Mouse (Mus musculus) erythroblast, adult 5-6 weeks (primary cell): ENCODE results near the gene Ubxn6. TPM values are rescaled to one million over a fixed set of nuclear protein-coding genes. Genes with fewer than 3 reads are reported as not detected.

Experiments used
- total RNA-seq, 2 experiments: library from RNA; stranded (forward) in 1 of 2; stranded (reverse) in 1 of 2; fragments of 150-400 nt in 1 of 2; fragments of 200-764, 138-1000 nt in 1 of 2; gene quantifications; 2 replicates each; pipeline versions ENCODE4 v1.2.3 to v1.2.4; 2015 to 2017; ENCODE audit warnings: low replicate concordance in 2 of 2

Ubxn6 gene
- total RNA-seq, 2 experiments from 2014 or later = 3.1 to 15.2 TPM

Other genes starting within 250 kb of the Ubxn6 start
- gene Zfp119a, start 196.1 kb downstream of the Ubxn6 start, total RNA-seq (2015; ENCODE audit: low replicate concordance) = 4.6 TPM in 1 of 2 replicates, not detected in the other
- gene Zfp119a, start 196.1 kb downstream of the Ubxn6 start, total RNA-seq (2017; ENCODE audit: low replicate concordance) = 1.1 TPM in 1 of 2 replicates, not detected in the other
- 7.5 and 15.9 TPM in 2 replicates for gene Zfp959, start 182.9 kb downstream of the Ubxn6 start, total RNA-seq (2015; ENCODE audit: low replicate concordance)
- gene Zfp959, start 182.9 kb downstream of the Ubxn6 start, total RNA-seq (2017; ENCODE audit: low replicate concordance) = 1.4 and 6.3 TPM in 2 replicates
- 2.9 TPM in 1 of 2 replicates, not detected in the other for gene Zfp119b, start 125.5 kb downstream of the Ubxn6 start, total RNA-seq (2015; ENCODE audit: low replicate concordance)
- 2.6 and 5.0 TPM in 2 replicates for gene Zfp119b, start 125.5 kb downstream of the Ubxn6 start, total RNA-seq (2017; ENCODE audit: low replicate concordance)
- 6.1 and 9.4 TPM in 2 replicates for gene Ebi3, start 122.4 kb downstream of the Ubxn6 start, total RNA-seq (2015; ENCODE audit: low replicate concordance)
- 4.9 and 5.4 TPM in 2 replicates for gene Ebi3, start 122.4 kb downstream of the Ubxn6 start, total RNA-seq (2017; ENCODE audit: low replicate concordance)
- 1.0 and 14.0 TPM in 2 replicates for gene Yju2, start 115.9 kb downstream of the Ubxn6 start, total RNA-seq (2015; ENCODE audit: low replicate concordance)
- 5.7 and 10.5 TPM in 2 replicates for gene Yju2, start 115.9 kb downstream of the Ubxn6 start, total RNA-seq (2017; ENCODE audit: low replicate concordance)
- not detected in 2 replicates for gene Shd, start 104.6 kb downstream of the Ubxn6 start, total RNA-seq (2015; ENCODE audit: low replicate concordance)
- gene Shd, start 104.6 kb downstream of the Ubxn6 start, total RNA-seq (2017; ENCODE audit: low replicate concordance) = not detected in 2 replicates
- gene Fsd1, start 88.5 kb downstream of the Ubxn6 start, total RNA-seq (2015; ENCODE audit: low replicate concordance) = not detected in 2 replicates
- gene Fsd1, start 88.5 kb downstream of the Ubxn6 start, total RNA-seq (2017; ENCODE audit: low replicate concordance) = not detected in 2 replicates
- gene Stap2, start 69.4 kb downstream of the Ubxn6 start, total RNA-seq (2015; ENCODE audit: low replicate concordance) = not detected in 2 replicates
- gene Stap2, start 69.4 kb downstream of the Ubxn6 start, total RNA-seq (2017; ENCODE audit: low replicate concordance) = 1.3 TPM in 1 of 2 replicates, not detected in the other
- gene Mpnd, start 69.3 kb downstream of the Ubxn6 start, total RNA-seq (2015; ENCODE audit: low replicate concordance) = 3.3 and 5.4 TPM in 2 replicates
- 6.1 and 7.8 TPM in 2 replicates for gene Mpnd, start 69.3 kb downstream of the Ubxn6 start, total RNA-seq (2017; ENCODE audit: low replicate concordance)
- 7.5 and 10.9 TPM in 2 replicates for gene Sh3gl1, start 38.4 kb downstream of the Ubxn6 start, total RNA-seq (2015; ENCODE audit: low replicate concordance)
- gene Sh3gl1, start 38.4 kb downstream of the Ubxn6 start, total RNA-seq (2017; ENCODE audit: low replicate concordance) = 10.0 and 11.4 TPM in 2 replicates
- 6.1 and 16.3 TPM in 2 replicates for gene Chaf1a, start 34.6 kb downstream of the Ubxn6 start, total RNA-seq (2015; ENCODE audit: low replicate concordance)
- 18.5 and 25.2 TPM in 2 replicates for gene Chaf1a, start 34.6 kb downstream of the Ubxn6 start, total RNA-seq (2017; ENCODE audit: low replicate concordance)
- 20.0 and 61.4 TPM in 2 replicates for gene Hdgfl2, start 4.6 kb upstream of the Ubxn6 start, total RNA-seq (2015; ENCODE audit: low replicate concordance)
- gene Hdgfl2, start 4.6 kb upstream of the Ubxn6 start, total RNA-seq (2017; ENCODE audit: low replicate concordance) = 46.6 and 75.3 TPM in 2 replicates
- not detected in 2 replicates for gene Plin4, start 34.8 kb upstream of the Ubxn6 start, total RNA-seq (2015; ENCODE audit: low replicate concordance)
- not detected in 2 replicates for gene Plin4, start 34.8 kb upstream of the Ubxn6 start, total RNA-seq (2017; ENCODE audit: low replicate concordance)
- 0.58 TPM in 1 of 2 replicates, not detected in the other for gene Plin5, start 42.6 kb upstream of the Ubxn6 start, total RNA-seq (2015; ENCODE audit: low replicate concordance)
- 0.60 and 0.98 TPM in 2 replicates for gene Plin5, start 42.6 kb upstream of the Ubxn6 start, total RNA-seq (2017; ENCODE audit: low replicate concordance)
- 6.7 and 9.4 TPM in 2 replicates for gene Lrg1, start 47.0 kb upstream of the Ubxn6 start, total RNA-seq (2015; ENCODE audit: low replicate concordance)
- gene Lrg1, start 47.0 kb upstream of the Ubxn6 start, total RNA-seq (2017; ENCODE audit: low replicate concordance) = 4.5 and 11.8 TPM in 2 replicates
- 0.19 TPM in 1 of 2 replicates, not detected in the other for gene Sema6b, start 65.3 kb upstream of the Ubxn6 start, total RNA-seq (2015; ENCODE audit: low replicate concordance)
- 0.56 and 1.4 TPM in 2 replicates for gene Sema6b, start 65.3 kb upstream of the Ubxn6 start, total RNA-seq (2017; ENCODE audit: low replicate concordance)
- 0.38 and 0.84 TPM in 2 replicates for gene Tnfaip8l1, start 87.4 kb upstream of the Ubxn6 start, total RNA-seq (2015; ENCODE audit: low replicate concordance)
- gene Tnfaip8l1, start 87.4 kb upstream of the Ubxn6 start, total RNA-seq (2017; ENCODE audit: low replicate concordance) = 0.28 TPM in 1 of 2 replicates, not detected in the other
- gene Mydgf, start 108.9 kb upstream of the Ubxn6 start, total RNA-seq (2015; ENCODE audit: low replicate concordance) = 7.9 and 20.5 TPM in 2 replicates
- gene Mydgf, start 108.9 kb upstream of the Ubxn6 start, total RNA-seq (2017; ENCODE audit: low replicate concordance) = 12.0 and 14.9 TPM in 2 replicates
- gene Dpp9, start 143.9 kb upstream of the Ubxn6 start, total RNA-seq (2015; ENCODE audit: low replicate concordance) = 9.8 and 11.5 TPM in 2 replicates
- gene Dpp9, start 143.9 kb upstream of the Ubxn6 start, total RNA-seq (2017; ENCODE audit: low replicate concordance) = 5.2 TPM in 2 replicates
- 2.7 TPM in 2 replicates for gene Fem1a, start 181.8 kb upstream of the Ubxn6 start, total RNA-seq (2015; ENCODE audit: low replicate concordance)
- gene Fem1a, start 181.8 kb upstream of the Ubxn6 start, total RNA-seq (2017; ENCODE audit: low replicate concordance) = 4.9 and 5.3 TPM in 2 replicates
- 2.5 and 5.0 TPM in 2 replicates for gene Ticam1, start 201.8 kb upstream of the Ubxn6 start, total RNA-seq (2015; ENCODE audit: low replicate concordance)
- gene Ticam1, start 201.8 kb upstream of the Ubxn6 start, total RNA-seq (2017; ENCODE audit: low replicate concordance) = 1.3 and 2.8 TPM in 2 replicates
- 3.1 and 4.0 TPM in 2 replicates for gene Plin3, start 217.8 kb upstream of the Ubxn6 start, total RNA-seq (2015; ENCODE audit: low replicate concordance)
- gene Plin3, start 217.8 kb upstream of the Ubxn6 start, total RNA-seq (2017; ENCODE audit: low replicate concordance) = 5.4 and 5.9 TPM in 2 replicates
- not detected in 2 replicates for gene Arrdc5, start 225.3 kb upstream of the Ubxn6 start, total RNA-seq (2015; ENCODE audit: low replicate concordance)
- gene Arrdc5, start 225.3 kb upstream of the Ubxn6 start, total RNA-seq (2017; ENCODE audit: low replicate concordance) = not detected in 2 replicates
- gene Uhrf1, start 228.3 kb upstream of the Ubxn6 start, total RNA-seq (2015; ENCODE audit: low replicate concordance) = 34.4 and 53.7 TPM in 2 replicates
- 66.2 and 103 TPM in 2 replicates for gene Uhrf1, start 228.3 kb upstream of the Ubxn6 start, total RNA-seq (2017; ENCODE audit: low replicate concordance)